Mouse (Mus musculus) mature B cell (primary cell): ENCODE data around the gene Sbno1.
"Not testable (repeated sequence)": the region's sequence is repeated elsewhere in the genome, so short reads cannot be mapped to it uniquely, and the experiment has no call there.

ENCODE experiments used
- in situ Hi-C: fragments of 300-500 bp; cut with MboI; formaldehyde crosslinking; loops from 2 replicates; pipeline ENCODE4 v1.14.3; 2019

Gene Sbno1

GRCm38 (mm10) chr5:124425412-124426259 is at the start of gene Sbno1:
Sbno1 (minus strand) TSS chr5:124426001.
- in situ Hi-C loops = loop anchor here (5.0 kb wide), 1 partner anchor 117 kb away; the partner anchor contains the start of gene Tmed2

DNA sequence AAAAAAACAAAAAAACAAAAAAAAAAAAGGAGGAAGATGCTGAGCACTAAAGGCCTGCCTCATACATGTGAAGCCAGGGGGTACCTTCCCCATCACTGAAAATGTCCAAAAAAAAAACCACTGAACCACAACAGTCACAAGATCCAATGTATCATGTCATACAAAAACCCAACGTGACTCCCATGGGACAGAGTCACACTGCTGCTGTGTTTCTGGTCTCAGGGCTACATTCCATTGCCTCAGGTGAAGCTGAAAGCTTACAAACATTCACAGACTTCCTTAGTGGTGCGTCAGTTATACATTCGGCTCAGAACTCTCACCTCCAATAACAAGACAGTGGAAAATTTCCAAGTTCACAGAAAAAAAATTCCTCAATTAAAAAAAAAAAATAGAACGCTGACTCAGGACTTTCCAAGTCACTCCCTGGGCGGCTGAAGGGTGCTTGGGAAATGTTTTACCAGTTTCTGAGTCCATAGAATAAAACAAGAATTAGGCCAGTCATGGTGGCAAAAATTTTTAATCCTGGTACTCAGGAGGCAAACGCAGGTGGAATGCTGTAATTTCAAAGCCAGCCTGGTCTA is 44.9 kb upstream of the Sbno1 start:
- in situ Hi-C loops = no loop called here

DNA sequence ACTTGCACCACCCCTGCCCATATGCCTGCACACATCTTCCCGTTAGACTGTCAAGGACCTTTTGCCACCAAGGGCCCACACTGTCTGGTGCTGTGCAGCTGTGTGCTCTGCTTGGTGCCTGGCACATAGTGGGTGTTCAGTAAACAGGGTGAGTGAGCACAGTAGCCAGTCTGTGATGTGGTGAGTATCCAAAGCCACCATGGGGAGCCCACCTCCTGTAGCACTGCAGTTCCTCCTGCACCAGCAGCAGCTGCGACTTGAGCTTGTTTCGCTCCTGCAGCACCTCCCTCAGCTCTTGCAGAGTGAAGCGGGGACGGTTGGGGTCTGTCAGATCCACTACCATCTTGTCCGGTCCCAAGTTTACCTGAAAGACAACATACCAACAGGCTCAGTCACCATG is 43.7 kb upstream of the Sbno1 start:
- in situ Hi-C loops = no loop called here

- in situ Hi-C loops = no loop called here
Observed at GRCm38 (mm10) chr5:124468365-124468764, 42.6 kb upstream of the Sbno1 start.

GRCm38 (mm10) chr5:124467766-124468165 is 42.0 kb upstream of the Sbno1 start:
- in situ Hi-C loops = no loop called here

DNA sequence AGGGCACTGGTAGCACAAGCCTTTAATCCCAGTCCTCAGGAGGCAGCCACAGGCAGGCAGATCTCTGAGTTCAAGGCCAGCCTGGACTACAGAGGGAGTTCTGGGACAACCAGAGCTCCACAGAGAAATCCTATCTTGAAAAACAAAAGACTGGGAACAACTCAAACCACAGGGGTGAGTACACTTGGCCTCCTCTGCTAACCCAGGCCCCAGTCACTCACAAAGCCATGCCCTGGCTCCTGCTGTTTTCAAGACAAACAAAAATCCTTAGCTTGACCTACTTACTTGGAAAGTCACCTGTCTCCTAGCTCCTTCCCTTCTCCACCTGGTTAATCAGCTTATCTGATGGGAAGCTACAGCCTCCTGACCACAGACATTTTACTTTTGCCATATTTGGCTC is 39.1 kb upstream of the Sbno1 start:
- in situ Hi-C loops = no loop called here

DNA sequence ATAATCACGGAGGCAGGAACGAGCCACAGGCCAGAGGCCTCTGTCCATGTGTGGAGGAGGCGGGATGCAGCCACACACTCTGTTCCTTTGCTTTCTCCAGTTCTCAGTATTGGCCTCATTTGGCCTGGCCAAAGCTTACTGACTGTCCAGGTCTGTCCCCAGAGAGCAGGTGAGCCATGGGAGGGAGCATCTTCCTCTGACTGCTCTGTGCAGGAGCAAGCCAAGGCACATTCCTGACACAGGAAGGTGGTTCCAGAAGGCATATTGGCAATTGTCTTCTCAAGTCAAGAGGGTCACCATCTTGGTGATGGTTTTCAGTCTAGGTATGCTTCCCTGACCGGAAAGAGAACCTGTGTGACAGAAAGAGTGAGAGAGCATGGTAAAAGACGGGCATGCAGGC is 37.7 kb upstream of the Sbno1 start:
- in situ Hi-C loops = no loop called here

DNA sequence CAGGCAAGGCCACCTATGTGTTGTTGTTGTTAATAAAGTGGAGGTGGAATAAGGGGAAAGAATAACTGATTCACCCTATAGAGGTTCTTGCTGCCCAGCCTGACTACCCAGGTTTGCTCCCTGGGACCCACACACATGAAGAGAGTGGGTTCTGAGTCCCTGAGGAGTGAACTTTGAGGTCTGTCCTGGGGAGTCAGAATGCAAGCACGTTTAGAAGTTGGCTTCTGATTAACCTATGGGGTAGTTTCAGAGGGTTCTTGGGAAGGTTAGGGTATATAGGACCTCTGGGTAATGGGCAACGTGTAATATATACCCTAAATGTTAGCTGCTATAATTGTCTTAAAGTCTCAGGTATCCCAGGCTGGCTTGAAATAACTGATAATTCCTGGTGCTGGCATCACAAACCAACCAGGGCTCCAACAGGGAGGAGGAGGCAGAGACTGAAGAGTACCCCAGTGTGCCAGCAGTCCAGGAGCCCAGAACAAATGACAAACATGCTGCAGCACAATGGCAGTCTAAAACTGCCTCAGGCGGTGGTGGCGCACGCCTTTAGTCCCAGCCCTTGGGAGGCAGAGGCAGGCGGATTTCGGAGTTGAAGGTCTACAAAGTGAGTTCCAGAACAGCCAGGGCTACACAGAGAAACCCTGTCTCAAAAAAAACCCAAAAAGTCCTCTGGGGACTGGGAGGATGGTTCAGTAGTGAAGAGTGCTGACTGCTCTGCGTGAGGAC is 36.7 kb upstream of the Sbno1 start:
- in situ Hi-C loops = no loop called here

DNA sequence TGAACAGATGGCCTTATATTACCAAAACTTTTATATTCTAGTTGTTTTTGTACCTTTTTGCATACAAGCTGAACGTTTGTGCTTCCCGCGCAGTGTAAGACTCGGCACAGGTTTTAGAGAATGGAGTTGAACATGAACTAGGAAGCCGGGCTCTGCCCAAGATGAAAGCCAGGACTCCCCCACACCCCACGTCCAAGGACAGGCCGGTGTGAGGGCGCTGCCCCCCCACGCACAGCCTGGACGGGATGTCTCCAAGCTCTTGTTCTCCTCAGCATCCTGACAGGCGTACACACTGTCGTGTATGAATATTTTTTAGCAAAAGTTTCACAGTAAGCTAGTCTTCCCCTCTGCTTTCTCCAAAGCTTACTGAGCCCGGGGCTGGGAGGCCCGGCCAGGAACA is 35.1 kb upstream of the Sbno1 start:
- in situ Hi-C loops = not testable (repeated sequence)

DNA sequence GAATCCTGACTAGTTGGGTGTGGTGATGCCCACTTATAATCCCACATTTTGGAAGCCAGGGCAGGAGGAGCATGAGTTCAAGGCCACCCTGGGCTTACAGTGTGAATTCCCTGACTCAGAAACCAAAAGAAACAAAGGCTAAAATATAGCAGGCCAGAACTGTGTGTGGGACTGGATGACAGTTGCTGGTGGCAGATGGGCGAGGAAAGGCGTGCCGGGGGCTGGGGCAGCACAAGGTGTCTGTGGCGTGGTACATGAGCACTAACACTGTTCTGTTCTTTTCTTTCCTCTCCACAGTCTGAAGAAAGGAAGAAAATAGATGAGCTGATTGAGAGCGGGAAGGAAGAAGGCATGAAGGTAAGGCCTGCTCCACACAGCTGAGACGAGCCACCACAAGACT is 31.0 kb upstream of the Sbno1 start:
- in situ Hi-C loops = no loop called here

DNA sequence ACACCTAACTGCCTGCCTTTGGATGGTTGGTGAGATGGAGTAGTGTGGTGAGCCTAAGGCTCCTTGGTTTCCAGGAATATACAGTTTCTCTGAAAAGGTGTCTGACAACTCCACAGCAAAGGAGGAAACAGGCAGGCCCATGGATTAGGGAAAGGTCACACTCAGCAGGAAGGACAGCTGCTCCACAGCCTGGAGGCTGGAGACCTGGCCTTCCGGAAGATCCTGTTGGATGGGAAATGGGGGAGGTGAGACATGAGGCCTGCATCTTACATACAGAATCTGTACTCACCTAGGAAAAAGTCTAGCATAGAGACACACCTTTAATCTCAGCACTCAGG is 28.2 kb upstream of the Sbno1 start:
- in situ Hi-C loops = no loop called here

GRCm38 (mm10) chr5:124453339-124454081 is 27.7 kb upstream of the Sbno1 start:
- in situ Hi-C loops = no loop called here

GRCm38 (mm10) chr5:124452494-124453228 is 26.9 kb upstream of the Sbno1 start:
- in situ Hi-C loops = no loop called here

- in situ Hi-C loops = no loop called here
Observed at GRCm38 (mm10) chr5:124450641-124451340, 25.0 kb upstream of the Sbno1 start.

DNA sequence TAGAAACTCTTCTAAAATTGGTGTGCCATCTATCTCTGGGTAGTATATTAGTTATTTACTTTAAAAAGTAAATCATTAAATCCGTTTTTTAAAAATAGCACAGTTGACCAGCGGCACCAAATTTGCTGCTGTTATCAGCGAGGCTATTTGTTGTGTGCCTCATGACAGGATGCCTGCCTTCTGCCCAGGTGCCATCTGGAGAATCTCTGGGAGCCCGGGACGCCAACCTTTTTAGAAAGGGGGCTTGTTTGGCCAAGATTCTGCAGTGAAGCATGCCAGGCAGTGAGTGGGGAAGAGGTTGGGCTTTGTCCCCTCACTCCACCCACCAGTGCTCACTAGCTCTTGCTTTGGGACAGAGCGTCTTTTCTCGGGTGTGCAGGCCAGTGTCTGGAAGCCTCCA is 24.2 kb upstream of the Sbno1 start:
- in situ Hi-C loops = no loop called here

DNA sequence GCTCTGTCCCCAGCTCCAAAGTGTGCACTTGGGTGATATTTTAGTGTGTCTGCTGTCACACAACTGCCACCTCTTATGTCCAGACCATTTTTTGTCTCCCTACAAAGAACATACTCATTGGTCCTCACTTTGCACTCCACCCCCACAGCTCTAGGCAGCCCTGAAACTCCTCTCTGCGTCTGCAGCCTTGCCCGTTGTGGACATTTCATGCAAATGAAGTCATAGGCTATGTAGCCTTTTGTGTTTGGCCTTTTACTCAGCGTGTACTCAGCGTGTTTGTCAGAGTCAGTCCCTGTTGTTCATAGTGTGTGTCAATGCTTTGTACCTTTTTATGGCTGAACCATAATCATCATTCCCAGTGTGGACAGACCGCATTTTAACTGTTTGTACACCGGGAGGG is 23.7 kb upstream of the Sbno1 start:
- in situ Hi-C loops = no loop called here

DNA sequence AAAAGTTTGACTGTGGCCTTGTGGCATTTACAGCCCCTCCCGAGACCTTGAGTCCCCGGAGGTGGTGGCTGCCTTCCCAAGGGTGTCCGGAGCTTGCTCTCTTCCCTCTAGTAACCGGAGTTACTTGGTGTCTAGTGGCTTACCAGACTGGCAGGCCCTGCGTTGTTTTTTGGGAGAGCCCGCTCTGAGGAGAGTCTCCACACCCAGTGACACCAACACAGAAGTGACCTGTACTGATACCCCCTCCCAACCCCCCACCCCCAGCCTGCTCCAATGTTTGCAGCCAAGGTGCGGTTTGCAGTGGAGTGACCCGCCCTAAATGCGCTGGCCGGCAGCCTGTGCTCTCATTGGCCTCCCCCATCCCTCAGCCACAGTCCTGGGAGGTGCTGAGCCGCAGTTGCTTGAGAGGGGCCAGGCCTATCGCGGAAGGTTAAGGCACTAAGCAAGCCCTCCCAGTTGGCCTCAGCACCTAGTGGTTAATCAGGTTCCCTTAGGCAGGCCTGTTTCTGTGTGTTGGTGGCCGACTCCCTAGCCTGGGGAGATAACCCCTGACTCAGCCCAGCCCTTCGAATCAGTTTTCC is 20.6 kb upstream of the Sbno1 start:
- in situ Hi-C loops = no loop called here

- in situ Hi-C loops = no loop called here
Observed at GRCm38 (mm10) chr5:124445621-124446293, 20.0 kb upstream of the Sbno1 start.

GRCm38 (mm10) chr5:124444661-124445561 is 19.1 kb upstream of the Sbno1 start:
- in situ Hi-C loops = no loop called here
